Mouse (Mus musculus): ENCODE data around the gene Shank2.

DNA sequence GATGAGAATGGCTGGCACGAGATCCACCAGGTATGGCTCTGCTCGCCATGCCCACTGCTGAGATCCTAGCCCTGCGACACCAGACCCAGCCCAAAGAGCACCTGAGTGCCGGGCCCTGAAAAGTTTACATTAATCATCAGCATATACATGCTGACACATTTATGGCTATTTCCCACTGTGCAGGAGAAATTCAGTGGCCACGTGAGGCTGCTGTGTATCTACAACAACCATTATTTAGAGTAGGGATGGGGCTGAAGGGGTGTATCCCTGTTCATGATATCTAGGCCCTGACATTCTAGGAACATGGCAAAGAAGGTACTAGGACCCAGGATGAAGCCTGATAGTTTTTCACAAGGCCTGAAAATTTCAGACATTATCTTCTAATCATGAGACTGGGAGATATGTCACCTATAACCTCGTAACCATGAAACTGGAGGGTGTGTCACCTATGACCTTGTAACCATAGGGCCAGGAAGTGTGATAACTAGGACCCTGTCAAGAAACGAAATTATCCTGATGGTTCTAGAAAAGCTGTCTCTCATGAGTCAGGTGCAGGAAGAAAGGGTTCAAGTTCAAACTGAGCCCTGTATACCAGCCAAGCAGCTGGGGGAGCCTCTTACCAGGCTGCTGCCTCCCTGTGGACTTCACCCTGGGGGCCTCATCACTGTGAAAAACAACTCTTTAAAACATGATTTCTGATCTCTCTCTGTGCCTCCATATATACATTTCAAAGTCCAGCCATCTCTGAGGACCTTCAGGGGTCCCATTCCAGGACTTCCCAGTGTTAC is 68.6 kb downstream of the Shank2 start:
- TF ChIP-seq POLR2A (IDR thresholded peaks at IDR 0.05; ENCODE audit: low read depth, low read length): no peak
- no peak for TF ChIP-seq SMC3 (IDR thresholded peaks at IDR 0.05; ENCODE audit: low read depth, low read length)
- TF ChIP-seq CTCF (conservative IDR thresholded peaks at IDR 0.05 in 1 of 2, IDR thresholded peaks at IDR 0.05 in 1 of 2; ENCODE audit: low read depth in 2 of 2, low read length in 2 of 2): no peak
- no peak for TF ChIP-seq ZC3H11A (IDR thresholded peaks at IDR 0.05; ENCODE audit: low read depth, low read length)
- no peak for TF ChIP-seq MEF2A (IDR thresholded peaks at IDR 0.05; ENCODE audit: borderline replicate concordance, low read depth, low read length)
- TF ChIP-seq POLR2AphosphoS2 (IDR thresholded peaks at IDR 0.05; ENCODE audit: low read depth, low read length): no peak
- no peak for TF ChIP-seq EP300 (IDR thresholded peaks at IDR 0.05; ENCODE audit: low read length)
- TF ChIP-seq RCOR1 (conservative IDR thresholded peaks at IDR 0.05; ENCODE audit: low read depth, low read length): no peak
- no peak for TF ChIP-seq HCFC1 (IDR thresholded peaks at IDR 0.05; ENCODE audit: low read depth, low read length)
- no peak for TF ChIP-seq ZNF384 (IDR thresholded peaks at IDR 0.05; ENCODE audit: low read depth, low read length)
- TF ChIP-seq MAFK (IDR thresholded peaks at IDR 0.05; ENCODE audit: insufficient replicate concordance, low read length): no peak
- TF ChIP-seq RAD21 (IDR thresholded peaks at IDR 0.05; ENCODE audit: low read depth, low read length): no peak
- TF ChIP-seq JUN (IDR thresholded peaks at IDR 0.05; ENCODE audit: insufficient read depth, low read depth, low read length): no peak
- no peak for TF ChIP-seq ETS1 (conservative IDR thresholded peaks at IDR 0.05; ENCODE audit: low read depth, low read length)
